Mouse (Mus musculus) hindbrain, embryonic 10.5 days (tissue): ENCODE measurements around the gene Gdf5. TPM values are rescaled to one million over a fixed set of nuclear protein-coding genes. Genes with fewer than 3 reads are reported as not detected.

Experiments
- polyA plus RNA-seq: library from polyadenylated mRNA; unstranded; fragments of >200 nt; fragmentation: Nextera tagmentation; extraction: Ambion mirVana; gene quantifications from 2 replicates; pipeline ENCODE4 v1.2.1, GENCODE M21; 2016

The Gdf5 gene
- polyA plus RNA-seq, 1 experiment from 2014 or later: 1.1 TPM

Other genes with a start within 250 kb of the Gdf5 start
- 33.7 and 41.1 TPM in 2 replicates for gene Edem2, start 215.9 kb downstream of the Gdf5 start, polyA plus RNA-seq
- not detected in 2 replicates for gene Gm17581, start 209.5 kb downstream of the Gdf5 start, polyA plus RNA-seq
- gene Procr, start 194.2 kb downstream of the Gdf5 start, polyA plus RNA-seq: 1.5 and 1.7 TPM in 2 replicates
- gene Mmp24, start 170.0 kb downstream of the Gdf5 start, polyA plus RNA-seq: 1.4 and 2.5 TPM in 2 replicates
- 8.4 and 16.0 TPM in 2 replicates for gene BC029722, start 125.9 kb downstream of the Gdf5 start, polyA plus RNA-seq
- 247 and 261 TPM in 2 replicates for gene Eif6, start 118.4 kb downstream of the Gdf5 start, polyA plus RNA-seq
- gene Fam83c, start 110.5 kb downstream of the Gdf5 start, polyA plus RNA-seq: 0.24 and 0.44 TPM in 2 replicates
- gene Uqcc1, start 15.1 kb downstream of the Gdf5 start, polyA plus RNA-seq: 73.7 and 77.4 TPM in 2 replicates
- gene Gm15557, start 4.6 kb downstream of the Gdf5 start, polyA plus RNA-seq: not detected in 2 replicates
- 21.6 and 27.6 TPM in 2 replicates for gene Cep250, start 11.1 kb upstream of the Gdf5 start, polyA plus RNA-seq
- 1.2 and 1.5 TPM in 2 replicates for gene 6430550D23Rik, start 62.6 kb upstream of the Gdf5 start, polyA plus RNA-seq
- gene Ergic3, start 62.7 kb upstream of the Gdf5 start, polyA plus RNA-seq: 223 and 257 TPM in 2 replicates
- gene Fer1l4, start 107.6 kb upstream of the Gdf5 start, polyA plus RNA-seq: not detected in 2 replicates
- gene Spag4, start 119.8 kb upstream of the Gdf5 start, polyA plus RNA-seq: 4.4 and 6.9 TPM in 2 replicates
- gene Cpne1, start 166.6 kb upstream of the Gdf5 start, polyA plus RNA-seq: 51.4 and 68.0 TPM in 2 replicates
- 42.6 and 47.4 TPM in 2 replicates for gene Rbm12, start 166.6 kb upstream of the Gdf5 start, polyA plus RNA-seq
- 22.5 and 27.2 TPM in 2 replicates for gene Gm28036, start 181.7 kb upstream of the Gdf5 start, polyA plus RNA-seq
- gene Romo1, start 198.7 kb upstream of the Gdf5 start, polyA plus RNA-seq: 438 and 481 TPM in 2 replicates
- 41.6 and 43.5 TPM in 2 replicates for gene Nfs1, start 198.8 kb upstream of the Gdf5 start, polyA plus RNA-seq
- 485 and 564 TPM in 2 replicates for gene Rbm39, start 234.9 kb upstream of the Gdf5 start, polyA plus RNA-seq